Mouse (Mus musculus) cerebral cortex, adult 2 months (tissue): ENCODE results near the gene Lsamp.

ENCODE experiments used
- WGBS: fragments of 180-500 bp; shearing (Covaris S2); methylation state at CpG from one replicate; pipeline ENCODE4 v1.1.7; 2018; 5-methylcytosine and 5-hydroxymethylcytosine counted together

Gene Lsamp

GRCm38 (mm10) chr16:41957811-41958210, 1973.7 kb downstream of the Lsamp start:
- 75% methylated on average over 3 of the region's 3 CpGs for WGBS

- WGBS, result 50% methylated on average over 1 of the region's 1 CpGs
Observed at GRCm38 (mm10) chr16:41965636-41966035, 1981.5 kb downstream of the Lsamp start.

GRCm38 (mm10) chr16:41969215-41969614, 1985.1 kb downstream of the Lsamp start:
- 28% methylated on average over 2 of the region's 2 CpGs for WGBS

GRCm38 (mm10) chr16:41974866-41975719, 1990.9 kb downstream of the Lsamp start:
- 75% methylated on average over 2 of the region's 2 CpGs for WGBS

GRCm38 (mm10) chr16:41976897-41977296, 1992.7 kb downstream of the Lsamp start:
- 55% methylated on average over 5 of the region's 5 CpGs for WGBS

GRCm38 (mm10) chr16:41996956-41997355, 2012.8 kb downstream of the Lsamp start:
- 54% methylated on average over 1 of the region's 1 CpGs for WGBS

GRCm38 (mm10) chr16:42002925-42003324, 2018.8 kb downstream of the Lsamp start:
- WGBS, result 49% methylated on average over 5 of the region's 5 CpGs

- 62% methylated on average over 11 of the region's 11 CpGs for WGBS
Observed at GRCm38 (mm10) chr16:42003506-42003905, 2019.3 kb downstream of the Lsamp start.

- WGBS, result 35% methylated on average over 1 of the region's 1 CpGs
Observed at GRCm38 (mm10) chr16:42004166-42004565, 2020.0 kb downstream of the Lsamp start.

- 73% methylated on average over 5 of the region's 5 CpGs for WGBS
Observed at GRCm38 (mm10) chr16:42014937-42015336, 2030.8 kb downstream of the Lsamp start.

- WGBS, result 42% methylated on average over 3 of the region's 3 CpGs
Observed at GRCm38 (mm10) chr16:42015443-42015842, 2031.3 kb downstream of the Lsamp start.

GRCm38 (mm10) chr16:42016791-42017643, 2032.9 kb downstream of the Lsamp start:
- WGBS, result 62% methylated on average over 9 of the region's 9 CpGs

GRCm38 (mm10) chr16:42022566-42022965, 2038.4 kb downstream of the Lsamp start:
- WGBS, result 55% methylated on average over 1 of the region's 1 CpGs

GRCm38 (mm10) chr16:42032030-42032429, 2047.9 kb downstream of the Lsamp start:
- 45% methylated on average over 2 of the region's 2 CpGs for WGBS

- WGBS, result 52% methylated on average over 2 of the region's 2 CpGs
Observed at GRCm38 (mm10) chr16:42033449-42033848, 2049.3 kb downstream of the Lsamp start.

GRCm38 (mm10) chr16:42059927-42060326, 2075.8 kb downstream of the Lsamp start:
- 39% methylated on average over 3 of the region's 3 CpGs for WGBS

GRCm38 (mm10) chr16:42074325-42074724, 2090.2 kb downstream of the Lsamp start:
- WGBS, result 79% methylated on average over 3 of the region's 3 CpGs

- WGBS, result 44% methylated on average over 4 of the region's 4 CpGs
Observed at GRCm38 (mm10) chr16:42079573-42079972, 2095.4 kb downstream of the Lsamp start.

GRCm38 (mm10) chr16:42081611-42082010, 2097.4 kb downstream of the Lsamp start:
- WGBS, result 53% methylated on average over 2 of the region's 2 CpGs

- WGBS, result 68% methylated on average over 1 of the region's 1 CpGs
Observed at GRCm38 (mm10) chr16:42097510-42097909, 2113.3 kb downstream of the Lsamp start.

GRCm38 (mm10) chr16:42102186-42102585, 2118.0 kb downstream of the Lsamp start:
- 30% methylated on average over 2 of the region's 2 CpGs for WGBS

GRCm38 (mm10) chr16:42102635-42103034, 2118.5 kb downstream of the Lsamp start:
- 26% methylated on average over 8 of the region's 8 CpGs for WGBS

GRCm38 (mm10) chr16:42112251-42112650, 2128.1 kb downstream of the Lsamp start:
- 100% methylated on average over 1 of the region's 1 CpGs for WGBS
